Mouse (Mus musculus): ENCODE results near the gene Bcl9. TPM values are rescaled to one million over a fixed set of nuclear protein-coding genes. Genes with fewer than 3 reads are reported as not detected.

Bcl9 gene
- polyA plus RNA-seq, 1 experiment from 2014 or later = 57.3 TPM

DNA sequence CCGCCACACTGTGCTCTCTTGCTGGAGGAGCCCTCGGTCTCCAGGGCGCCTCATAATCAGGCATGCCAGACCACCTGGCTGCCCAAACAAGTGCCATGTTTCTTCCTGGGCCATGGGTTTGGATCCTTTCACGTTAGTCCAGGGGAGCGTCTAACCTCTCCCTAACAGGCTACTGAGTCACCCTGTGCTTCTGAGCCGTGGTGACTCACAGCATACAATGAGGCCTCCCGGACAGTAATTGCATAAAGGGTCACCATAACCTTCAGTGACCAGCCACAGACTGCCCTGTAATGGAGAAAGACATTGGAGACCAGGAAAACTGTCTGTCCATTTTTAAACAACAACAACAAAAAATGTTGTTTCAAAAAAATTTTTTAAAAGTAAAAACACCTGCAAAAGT lies 2.7 kb upstream of the Bcl9 start:
- WGBS = 91% methylated on average over 7 of the region's 7 CpGs
- Histone ChIP-seq H3K4me3 (ENCODE audit: low read length) (no peak overlapping the region), H3K4me1 (ENCODE audit: control insufficient read depth, insufficient read depth, low read length) (peaks cover 13% of the 10 kb centered on the region), H3K4me2 (replicated peaks; ENCODE audit: low read depth, low read length) (no peak overlapping the region), H3K27me3 (ENCODE audit: control insufficient read depth, insufficient read depth, low read length) (no peaks in the 10 kb centered on the region), H3K9ac (ENCODE audit: low read depth, low read length) (no peak overlapping the region), H3K36me3 (ENCODE audit: control insufficient read depth, insufficient read depth, low read length) (no peaks in the 10 kb centered on the region), H3K9me3 (ENCODE audit: control insufficient read depth, low read length) (no peaks in the 10 kb centered on the region), H3K27ac (ENCODE audit: low read depth, low read length) (no peak overlapping the region)
- ATAC-seq (ENCODE audit: low FRiP score, low TSS enrichment) = no peak

DNA sequence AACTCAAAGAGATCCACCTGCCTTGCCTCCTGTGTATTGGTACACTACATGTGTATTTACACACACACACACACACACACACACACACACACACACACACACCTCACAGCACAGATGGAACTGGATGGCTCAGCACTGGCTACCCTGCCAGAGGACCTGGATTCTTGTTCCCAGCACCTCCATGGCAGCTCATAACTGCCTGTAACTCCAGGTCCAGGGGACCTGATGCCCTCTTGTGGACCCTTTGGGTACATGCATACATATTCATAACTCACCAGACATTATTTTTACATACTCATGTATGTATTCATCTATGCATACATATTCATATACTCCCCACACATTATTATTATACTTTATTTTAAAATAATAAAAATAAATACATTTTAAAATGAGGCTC lies 2.2 kb upstream of the Bcl9 start:
- H3K36me3 ChIP-seq (ENCODE audit: control insufficient read depth, insufficient read depth, low read length) = no peaks in the 10 kb centered on the region
- H3K27ac ChIP-seq (ENCODE audit: low read depth, low read length) = no peak overlapping the region
- no peaks in the 10 kb centered on the region for H3K9me3 ChIP-seq (ENCODE audit: control insufficient read depth, low read length)
- H3K9ac ChIP-seq (ENCODE audit: low read depth, low read length) = no peak overlapping the region
- H3K4me2 ChIP-seq (replicated peaks; ENCODE audit: low read depth, low read length) = no peak overlapping the region
- no peak overlapping the region for H3K4me3 ChIP-seq (ENCODE audit: low read length)
- peaks cover 17% of the 10 kb centered on the region for H3K4me1 ChIP-seq (ENCODE audit: control insufficient read depth, insufficient read depth, low read length)
- no peak for ATAC-seq (ENCODE audit: low FRiP score, low TSS enrichment)
- no peaks in the 10 kb centered on the region for H3K27me3 ChIP-seq (ENCODE audit: control insufficient read depth, insufficient read depth, low read length)

DNA sequence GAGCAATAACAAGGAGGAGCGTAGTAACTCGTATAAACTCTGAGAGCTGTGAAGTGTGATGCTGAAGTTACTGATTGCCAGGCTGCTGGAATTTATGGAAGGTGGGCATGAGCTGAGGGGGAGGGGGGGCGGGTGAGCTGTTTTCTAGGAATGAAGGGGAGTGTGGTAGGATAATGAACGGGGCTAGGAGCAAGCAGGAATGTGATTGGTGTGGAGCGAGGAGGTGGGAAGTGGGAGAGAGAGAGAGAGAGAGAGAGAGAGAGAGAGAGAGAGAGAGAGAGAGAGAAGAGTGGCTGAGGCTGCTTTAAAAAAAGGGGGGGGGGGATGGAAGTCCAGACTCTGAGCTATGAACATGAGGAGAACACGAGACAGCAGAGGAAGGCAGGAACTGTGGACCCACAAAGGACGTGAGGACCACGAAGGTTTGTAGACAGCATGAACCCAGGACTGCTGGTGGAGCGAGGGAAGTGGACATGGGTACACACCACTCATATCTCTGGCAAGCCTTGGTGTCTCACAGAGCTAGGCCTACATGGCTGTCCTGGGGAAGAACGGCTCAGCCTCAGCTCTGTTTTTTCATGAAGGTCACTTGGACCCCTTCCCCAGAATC lies 1.2 kb upstream of the Bcl9 start:
- no peaks in the 10 kb centered on the region for H3K36me3 ChIP-seq (ENCODE audit: control insufficient read depth, insufficient read depth, low read length)

DNA sequence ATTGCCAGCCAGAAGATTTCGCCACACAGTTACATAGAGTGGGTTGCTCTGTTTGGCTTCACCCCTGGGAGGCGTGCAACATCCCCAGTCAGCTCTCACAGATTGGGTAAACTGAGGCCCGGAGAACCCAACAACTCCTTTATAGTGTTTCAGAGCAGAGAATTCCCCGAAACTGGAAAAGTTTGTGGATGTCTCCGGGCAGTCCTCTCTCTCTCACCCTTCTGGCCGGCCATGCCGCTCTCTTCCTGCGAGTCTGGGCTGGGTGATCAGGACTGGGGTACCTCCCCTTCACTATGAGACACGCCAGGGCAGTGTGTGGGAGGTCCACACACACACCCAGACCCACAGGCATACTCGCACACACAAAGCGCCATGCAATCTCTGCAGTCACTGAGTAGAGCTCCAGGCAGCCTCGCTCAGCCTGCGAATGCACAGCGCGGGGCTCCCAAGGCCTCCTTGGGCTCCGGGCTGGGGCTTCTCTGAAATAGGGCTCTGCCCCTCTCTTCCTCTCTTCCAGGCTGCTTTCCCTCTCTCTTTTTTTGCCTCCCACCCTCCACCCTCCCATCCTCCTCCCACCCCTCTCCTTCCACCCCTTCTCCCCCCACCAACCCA lies 670 bp downstream of the Bcl9 start:
- peaks cover 29% of the 10 kb centered on the region for H3K4me1 ChIP-seq (ENCODE audit: control insufficient read depth, insufficient read depth, low read length)
- peak overlapping the region; percentile 59 for H3K4me2 ChIP-seq (replicated peaks; ENCODE audit: low read depth, low read length)
- peak overlapping the region; percentile 80 for H3K4me3 ChIP-seq (ENCODE audit: low read length)
- no peaks in the 10 kb centered on the region for H3K9me3 ChIP-seq (ENCODE audit: control insufficient read depth, low read length)
- peak; percentile 69 for ATAC-seq (ENCODE audit: low FRiP score, low TSS enrichment)
- peak overlapping the region; percentile 88 for H3K9ac ChIP-seq (ENCODE audit: low read depth, low read length)
- no peaks in the 10 kb centered on the region for H3K36me3 ChIP-seq (ENCODE audit: control insufficient read depth, insufficient read depth, low read length)
- H3K27ac ChIP-seq (ENCODE audit: low read depth, low read length) = peak overlapping the region; percentile 99
- WGBS = 1% methylated on average over 16 of the region's 16 CpGs
- H3K27me3 ChIP-seq (ENCODE audit: control insufficient read depth, insufficient read depth, low read length) = no peaks in the 10 kb centered on the region

More for the DNA sequence above, 1.2 kb upstream of the Bcl9 start:
- peaks cover 26% of the 10 kb centered on the region for H3K4me1 ChIP-seq (ENCODE audit: control insufficient read depth, insufficient read depth, low read length)
- H3K9ac ChIP-seq (ENCODE audit: low read depth, low read length) = peak overlapping the region; percentile 42; the same call in 1 of the 2 replicates
- peak overlapping the region; percentile 80 for H3K4me3 ChIP-seq (ENCODE audit: low read length)
- WGBS = 15% methylated on average over 9 of the region's 10 CpGs
- H3K4me2 ChIP-seq (replicated peaks; ENCODE audit: low read depth, low read length) = peak overlapping the region; percentile 59
- H3K27me3 ChIP-seq (ENCODE audit: control insufficient read depth, insufficient read depth, low read length) = no peaks in the 10 kb centered on the region
- ATAC-seq (ENCODE audit: low FRiP score, low TSS enrichment) = peak; percentile 64
- H3K27ac ChIP-seq (ENCODE audit: low read depth, low read length) = peak overlapping the region; percentile 99
- H3K9me3 ChIP-seq (ENCODE audit: control insufficient read depth, low read length) = no peaks in the 10 kb centered on the region

DNA sequence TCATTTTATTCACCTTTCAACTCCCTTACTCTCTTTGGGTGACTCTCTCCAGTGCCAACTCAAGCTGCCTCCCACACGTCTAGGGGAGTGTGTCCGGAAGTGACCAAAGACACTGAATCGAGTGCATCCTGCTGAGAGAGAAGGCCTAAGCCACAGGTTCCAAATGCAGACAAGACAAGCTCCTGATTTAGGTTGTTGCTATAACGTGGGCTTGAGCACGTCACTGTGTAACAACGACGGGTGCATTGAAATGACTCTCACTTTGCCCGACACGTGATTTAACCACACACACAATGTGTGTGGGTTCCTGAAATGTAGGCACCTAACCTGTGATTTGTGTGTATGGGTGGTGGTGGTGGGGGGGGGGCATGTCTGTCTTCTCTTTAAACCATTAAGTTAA lies 3.4 kb downstream of the Bcl9 start:
- Histone ChIP-seq H3K27me3 (ENCODE audit: control insufficient read depth, insufficient read depth, low read length) (no peaks in the 10 kb centered on the region), H3K4me1 (ENCODE audit: control insufficient read depth, insufficient read depth, low read length) (peaks cover 28% of the 10 kb centered on the region), H3K4me2 (replicated peaks; ENCODE audit: low read depth, low read length) (no peak overlapping the region), H3K9me3 (ENCODE audit: control insufficient read depth, low read length) (no peaks in the 10 kb centered on the region), H3K4me3 (ENCODE audit: low read length) (no peak overlapping the region), H3K27ac (ENCODE audit: low read depth, low read length) (no peak overlapping the region), H3K36me3 (ENCODE audit: control insufficient read depth, insufficient read depth, low read length) (no peaks in the 10 kb centered on the region), H3K9ac (ENCODE audit: low read depth, low read length) (no peak overlapping the region)
- 47% methylated on average over 9 of the region's 9 CpGs for WGBS
- no peak for ATAC-seq (ENCODE audit: low FRiP score, low TSS enrichment)

DNA sequence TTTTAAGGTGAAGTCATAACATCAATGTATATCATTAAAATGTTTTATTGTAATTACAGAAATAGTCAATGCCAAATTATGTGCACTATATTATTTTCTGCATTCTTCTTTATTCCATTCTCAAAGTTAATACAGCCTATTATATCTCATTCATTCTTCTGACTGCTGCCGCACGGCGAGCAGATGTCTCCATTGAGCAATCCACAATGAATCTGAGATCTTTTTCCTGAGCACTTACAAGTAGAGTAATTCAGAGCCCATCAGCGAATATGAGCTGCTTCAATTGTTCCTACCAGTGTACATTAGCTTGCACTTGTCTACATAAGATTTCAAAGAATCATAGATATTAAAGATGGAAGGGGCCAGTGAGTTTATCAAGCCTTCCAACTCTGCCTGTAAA lies 12.8 kb downstream of the Bcl9 start:
- H3K27ac ChIP-seq (ENCODE audit: low read depth, low read length) = no peak overlapping the region
- H3K4me1 ChIP-seq (ENCODE audit: control insufficient read depth, insufficient read depth, low read length) = no peaks in the 10 kb centered on the region
- H3K36me3 ChIP-seq (ENCODE audit: control insufficient read depth, insufficient read depth, low read length) = peaks cover 3% of the 10 kb centered on the region; the same call in 1 of the 2 replicates
- H3K4me3 ChIP-seq (ENCODE audit: low read length) = no peak overlapping the region
- H3K9me3 ChIP-seq (ENCODE audit: control insufficient read depth, low read length) = no peaks in the 10 kb centered on the region
- H3K27me3 ChIP-seq (ENCODE audit: control insufficient read depth, insufficient read depth, low read length) = no peaks in the 10 kb centered on the region
- H3K9ac ChIP-seq (ENCODE audit: low read depth, low read length) = no peak overlapping the region
- H3K4me2 ChIP-seq (replicated peaks; ENCODE audit: low read depth, low read length) = no peak overlapping the region
- WGBS = 91% methylated on average over 4 of the region's 4 CpGs
- no peak for ATAC-seq (ENCODE audit: low FRiP score, low TSS enrichment)

DNA sequence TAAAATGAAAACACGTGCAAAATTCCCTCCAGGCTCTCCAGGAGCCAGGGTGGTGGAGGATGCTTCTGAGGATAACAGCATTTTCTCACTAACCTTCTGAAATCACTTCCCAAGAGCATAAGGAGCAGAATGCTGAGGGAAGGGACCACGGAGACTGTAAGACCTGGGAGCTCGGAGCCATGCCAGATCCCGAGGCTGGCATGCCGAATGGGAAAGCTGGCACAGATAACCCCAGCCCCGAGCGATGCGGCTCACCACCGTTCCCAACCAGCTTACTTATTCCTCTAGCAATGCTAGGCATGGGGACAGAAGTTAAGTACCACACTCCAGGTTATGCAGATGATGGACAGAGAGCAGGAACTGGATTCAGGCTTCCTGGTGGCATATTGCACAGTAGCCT lies 13.7 kb downstream of the Bcl9 start:
- 95% methylated on average over 9 of the region's 9 CpGs for WGBS
- Histone ChIP-seq H3K4me2 (replicated peaks; ENCODE audit: low read depth, low read length) (no peak overlapping the region), H3K4me3 (ENCODE audit: low read length) (no peak overlapping the region), H3K27me3 (ENCODE audit: control insufficient read depth, insufficient read depth, low read length) (no peaks in the 10 kb centered on the region), H3K27ac (ENCODE audit: low read depth, low read length) (no peak overlapping the region), H3K4me1 (ENCODE audit: control insufficient read depth, insufficient read depth, low read length) (no peaks in the 10 kb centered on the region), H3K9ac (ENCODE audit: low read depth, low read length) (no peak overlapping the region), H3K9me3 (ENCODE audit: control insufficient read depth, low read length) (no peaks in the 10 kb centered on the region), H3K36me3 (ENCODE audit: control insufficient read depth, insufficient read depth, low read length) (peaks cover 3% of the 10 kb centered on the region; the same call in 1 of the 2 replicates)
- no peak for ATAC-seq (ENCODE audit: low FRiP score, low TSS enrichment)

DNA sequence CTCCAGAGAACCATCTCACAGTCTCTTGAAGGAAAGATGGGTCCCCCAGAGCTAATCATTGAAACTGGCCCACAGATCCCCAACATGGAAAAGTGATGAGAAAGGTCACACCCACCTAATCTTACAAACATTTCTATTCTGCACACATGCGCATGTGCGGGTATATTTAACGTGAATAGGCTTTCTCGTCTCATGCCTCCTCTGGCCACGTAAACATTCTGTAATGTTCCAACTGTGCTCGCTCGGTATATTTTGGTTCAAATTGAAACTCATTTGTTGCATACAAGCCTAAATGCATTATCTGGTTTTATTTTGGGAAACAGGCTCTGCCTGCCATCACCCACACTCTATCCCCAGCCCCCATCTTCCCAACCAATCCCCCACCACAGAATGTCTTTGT lies 16.3 kb downstream of the Bcl9 start:
- no peak overlapping the region for H3K4me3 ChIP-seq (ENCODE audit: low read length)
- H3K27ac ChIP-seq (ENCODE audit: low read depth, low read length) = no peak overlapping the region

DNA sequence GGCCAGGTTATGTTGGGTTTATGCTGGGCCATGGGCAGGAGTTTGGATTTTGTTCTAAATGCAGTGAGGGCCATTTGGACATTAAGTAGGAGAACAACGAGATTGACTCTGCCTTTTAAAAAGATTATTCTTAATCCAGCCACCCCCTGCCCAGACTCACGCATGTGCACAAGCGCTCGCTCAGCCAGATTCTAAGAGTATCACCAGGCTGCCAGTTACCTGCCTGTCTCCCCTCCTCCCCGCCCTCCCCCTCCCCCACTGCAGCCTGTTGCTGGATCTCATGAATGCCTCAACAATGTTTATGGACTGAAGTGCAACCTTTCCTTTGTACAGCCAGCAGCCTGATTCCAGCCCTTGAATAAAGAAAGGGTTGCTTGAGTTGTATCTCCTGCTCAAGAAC lies 22.0 kb downstream of the Bcl9 start:
- WGBS = 79% methylated on average over 5 of the region's 5 CpGs
- no peak for ATAC-seq (ENCODE audit: low FRiP score, low TSS enrichment)
- H3K27ac ChIP-seq (ENCODE audit: low read depth, low read length) = no peak overlapping the region

More for the DNA sequence above, 16.3 kb downstream of the Bcl9 start:
- H3K27me3 ChIP-seq (ENCODE audit: control insufficient read depth, insufficient read depth, low read length) = no peaks in the 10 kb centered on the region
- WGBS = 97% methylated on average over 7 of the region's 7 CpGs
- H3K36me3 ChIP-seq (ENCODE audit: control insufficient read depth, insufficient read depth, low read length) = peaks cover 3% of the 10 kb centered on the region; the same call in 1 of the 2 replicates
- no peak for ATAC-seq (ENCODE audit: low FRiP score, low TSS enrichment)
- no peak overlapping the region for H3K9ac ChIP-seq (ENCODE audit: low read depth, low read length)
- no peaks in the 10 kb centered on the region for H3K9me3 ChIP-seq (ENCODE audit: control insufficient read depth, low read length)
- no peaks in the 10 kb centered on the region for H3K4me1 ChIP-seq (ENCODE audit: control insufficient read depth, insufficient read depth, low read length)
- no peak overlapping the region for H3K4me2 ChIP-seq (replicated peaks; ENCODE audit: low read depth, low read length)

More for the DNA sequence above, 22.0 kb downstream of the Bcl9 start:
- Histone ChIP-seq H3K27me3 (ENCODE audit: control insufficient read depth, insufficient read depth, low read length) (no peaks in the 10 kb centered on the region), H3K4me3 (ENCODE audit: low read length) (no peak overlapping the region), H3K36me3 (ENCODE audit: control insufficient read depth, insufficient read depth, low read length) (0 out of 2 replicates have a peak, but pooled peaks cover 6% of the 10 kb centered on the region), H3K4me2 (replicated peaks; ENCODE audit: low read depth, low read length) (no peak overlapping the region), H3K9me3 (ENCODE audit: control insufficient read depth, low read length) (no peaks in the 10 kb centered on the region), H3K9ac (ENCODE audit: low read depth, low read length) (no peak overlapping the region), H3K4me1 (ENCODE audit: control insufficient read depth, insufficient read depth, low read length) (peaks cover 5% of the 10 kb centered on the region; the same call in 1 of the 2 replicates)

All from kidney, embryonic 14.5 days (tissue).